Mouse (Mus musculus): ENCODE measurements around the gene Krt25. TPM values are rescaled to one million over a fixed set of nuclear protein-coding genes. Genes with fewer than 3 reads are reported as not detected.

Gene Krt25
- polyA plus RNA-seq, 1 experiment from 2014 or later, result 0.75 TPM

- no peak overlapping the region for H3K4me3 ChIP-seq (replicated peaks; ENCODE audit: low read length)
- ATAC-seq (ENCODE audit: low FRiP score), result no peak
- no peaks in the 10 kb centered on the region for H3K27me3 ChIP-seq (ENCODE audit: control insufficient read depth, insufficient read depth, low read length)
- WGBS, result 46% methylated on average over 13 of the region's 13 CpGs
- DNase-seq (ENCODE audit: low spot score), result no peak
- no peaks in the 10 kb centered on the region for H3K4me1 ChIP-seq (replicated peaks; ENCODE audit: control insufficient read depth, insufficient read depth, low read length)
- no peak overlapping the region for H3K9ac ChIP-seq
- H3K27ac ChIP-seq, result no peak overlapping the region
- no peak overlapping the region for H3K4me2 ChIP-seq (replicated peaks)
- H3K9me3 ChIP-seq (ENCODE audit: control insufficient read depth, low read length), result no peaks in the 10 kb centered on the region
- no peaks in the 10 kb centered on the region for H3K36me3 ChIP-seq (replicated peaks; ENCODE audit: control insufficient read depth, insufficient read depth)
Observed at GRCm38 (mm10) chr11:99333426-99333825, 10.7 kb upstream of the Krt25 start.

- H3K36me3 ChIP-seq (replicated peaks; ENCODE audit: control insufficient read depth, insufficient read depth), result no peaks in the 10 kb centered on the region
- no peaks in the 10 kb centered on the region for H3K4me1 ChIP-seq (replicated peaks; ENCODE audit: control insufficient read depth, insufficient read depth, low read length)
- DNase-seq (ENCODE audit: low spot score) (no peak), ATAC-seq (ENCODE audit: low FRiP score) (no peak)
- H3K9me3 ChIP-seq (ENCODE audit: control insufficient read depth, low read length), result no peaks in the 10 kb centered on the region
- no peak overlapping the region for H3K27ac ChIP-seq
- H3K9ac ChIP-seq, result no peak overlapping the region
- 58% methylated on average over 2 of the region's 2 CpGs for WGBS
- no peak overlapping the region for H3K4me3 ChIP-seq (replicated peaks; ENCODE audit: low read length)
- no peaks in the 10 kb centered on the region for H3K27me3 ChIP-seq (ENCODE audit: control insufficient read depth, insufficient read depth, low read length)
- H3K4me2 ChIP-seq (replicated peaks), result no peak overlapping the region
Observed at GRCm38 (mm10) chr11:99329655-99330054, 6.9 kb upstream of the Krt25 start.

- WGBS, result 93% methylated on average over 14 of the region's 14 CpGs
Observed at GRCm38 (mm10) chr11:99321094-99321493, 1.7 kb downstream of the Krt25 start.

GRCm38 (mm10) chr11:99319127-99319526 is 3.6 kb downstream of the Krt25 start:
- 75% methylated on average over 9 of the region's 9 CpGs for WGBS
- no peak for ATAC-seq (ENCODE audit: low FRiP score)

More at GRCm38 (mm10) chr11:99321094-99321493, 1.7 kb downstream of the Krt25 start:
- no peaks in the 10 kb centered on the region for H3K9me3 ChIP-seq (ENCODE audit: control insufficient read depth, low read length)
- DNase-seq (ENCODE audit: low spot score), result no peak
- H3K36me3 ChIP-seq (replicated peaks; ENCODE audit: control insufficient read depth, insufficient read depth), result no peaks in the 10 kb centered on the region
- no peak overlapping the region for H3K9ac ChIP-seq
- no peak overlapping the region for H3K4me2 ChIP-seq (replicated peaks)
- no peaks in the 10 kb centered on the region for H3K27me3 ChIP-seq (ENCODE audit: control insufficient read depth, insufficient read depth, low read length)
- no peak for ATAC-seq (ENCODE audit: low FRiP score)
- H3K27ac ChIP-seq, result no peak overlapping the region
- peaks cover 6% of the 10 kb centered on the region; the same call in 1 of the 2 replicates for H3K4me1 ChIP-seq (replicated peaks; ENCODE audit: control insufficient read depth, insufficient read depth, low read length)
- no peak overlapping the region for H3K4me3 ChIP-seq (replicated peaks; ENCODE audit: low read length)

GRCm38 (mm10) chr11:99316543-99316942 is 6.2 kb downstream of the Krt25 start:
- ATAC-seq (ENCODE audit: low FRiP score) (no peak), DNase-seq (ENCODE audit: low spot score) (no peak)
- Histone ChIP-seq H3K9me3 (ENCODE audit: control insufficient read depth, low read length) (no peaks in the 10 kb centered on the region), H3K36me3 (replicated peaks; ENCODE audit: control insufficient read depth, insufficient read depth) (no peaks in the 10 kb centered on the region), H3K27me3 (ENCODE audit: control insufficient read depth, insufficient read depth, low read length) (no peaks in the 10 kb centered on the region), H3K4me3 (replicated peaks; ENCODE audit: low read length) (no peak overlapping the region), H3K4me2 (replicated peaks) (no peak overlapping the region), H3K27ac (0 out of 2 replicates have a peak overlapping the region, but pooled peaks have one; percentile 14), H3K9ac (no peak overlapping the region), H3K4me1 (replicated peaks; ENCODE audit: control insufficient read depth, insufficient read depth, low read length) (peaks cover 6% of the 10 kb centered on the region; the same call in 1 of the 2 replicates)
- 38% methylated on average over 8 of the region's 8 CpGs for WGBS

More at GRCm38 (mm10) chr11:99319127-99319526, 3.6 kb downstream of the Krt25 start:
- Histone ChIP-seq H3K27me3 (ENCODE audit: control insufficient read depth, insufficient read depth, low read length) (no peaks in the 10 kb centered on the region), H3K4me3 (replicated peaks; ENCODE audit: low read length) (no peak overlapping the region), H3K36me3 (replicated peaks; ENCODE audit: control insufficient read depth, insufficient read depth) (no peaks in the 10 kb centered on the region), H3K4me1 (replicated peaks; ENCODE audit: control insufficient read depth, insufficient read depth, low read length) (peaks cover 6% of the 10 kb centered on the region; the same call in 1 of the 2 replicates), H3K4me2 (replicated peaks) (no peak overlapping the region), H3K9ac (no peak overlapping the region), H3K27ac (no peak overlapping the region), H3K9me3 (ENCODE audit: control insufficient read depth, low read length) (no peaks in the 10 kb centered on the region)
- DNase-seq (ENCODE audit: low spot score), result no peak

- H3K4me2 ChIP-seq (replicated peaks), result no peak overlapping the region
- no peaks in the 10 kb centered on the region for H3K36me3 ChIP-seq (replicated peaks; ENCODE audit: control insufficient read depth, insufficient read depth)
- H3K4me1 ChIP-seq (replicated peaks; ENCODE audit: control insufficient read depth, insufficient read depth, low read length), result peaks cover 6% of the 10 kb centered on the region; the same call in 1 of the 2 replicates
- no peak overlapping the region for H3K9ac ChIP-seq
- H3K27ac ChIP-seq, result no peak overlapping the region
- ATAC-seq (ENCODE audit: low FRiP score) (no peak), DNase-seq (ENCODE audit: low spot score) (no peak)
- H3K27me3 ChIP-seq (ENCODE audit: control insufficient read depth, insufficient read depth, low read length), result no peaks in the 10 kb centered on the region
- no peak overlapping the region for H3K4me3 ChIP-seq (replicated peaks; ENCODE audit: low read length)
- no peaks in the 10 kb centered on the region for H3K9me3 ChIP-seq (ENCODE audit: control insufficient read depth, low read length)
- 84% methylated on average over 2 of the region's 2 CpGs for WGBS
Observed at GRCm38 (mm10) chr11:99314594-99314993, 8.2 kb downstream of the Krt25 start.

- H3K4me1 ChIP-seq (replicated peaks; ENCODE audit: control insufficient read depth, insufficient read depth, low read length), result no peaks in the 10 kb centered on the region
- H3K27ac ChIP-seq, result no peak overlapping the region
- H3K4me3 ChIP-seq (replicated peaks; ENCODE audit: low read length), result no peak overlapping the region
- DNase-seq (ENCODE audit: low spot score) (peak; percentile 73), ATAC-seq (ENCODE audit: low FRiP score) (no peak)
- no peaks in the 10 kb centered on the region for H3K36me3 ChIP-seq (replicated peaks; ENCODE audit: control insufficient read depth, insufficient read depth)
- H3K27me3 ChIP-seq (ENCODE audit: control insufficient read depth, insufficient read depth, low read length), result no peaks in the 10 kb centered on the region
- H3K9me3 ChIP-seq (ENCODE audit: control insufficient read depth, low read length), result no peaks in the 10 kb centered on the region
- H3K4me2 ChIP-seq (replicated peaks), result no peak overlapping the region
- H3K9ac ChIP-seq, result no peak overlapping the region
- 75% methylated on average over 1 of the region's 1 CpGs for WGBS
Observed at GRCm38 (mm10) chr11:99310882-99311281, 11.9 kb downstream of the Krt25 start.

- no peaks in the 10 kb centered on the region for H3K36me3 ChIP-seq (replicated peaks; ENCODE audit: control insufficient read depth, insufficient read depth)
- no peak for ATAC-seq (ENCODE audit: low FRiP score)
- no peaks in the 10 kb centered on the region for H3K9me3 ChIP-seq (ENCODE audit: control insufficient read depth, low read length)
- H3K9ac ChIP-seq, result no peak overlapping the region
- no peaks in the 10 kb centered on the region for H3K4me1 ChIP-seq (replicated peaks; ENCODE audit: control insufficient read depth, insufficient read depth, low read length)
- WGBS, result 22% methylated on average over 2 of the region's 2 CpGs
- DNase-seq (ENCODE audit: low spot score), result peak; percentile 76
- H3K4me3 ChIP-seq (replicated peaks; ENCODE audit: low read length), result no peak overlapping the region
- no peak overlapping the region for H3K27ac ChIP-seq
- H3K27me3 ChIP-seq (ENCODE audit: control insufficient read depth, insufficient read depth, low read length), result no peaks in the 10 kb centered on the region
- H3K4me2 ChIP-seq (replicated peaks), result no peak overlapping the region
Observed at GRCm38 (mm10) chr11:99307579-99307978, 15.2 kb downstream of the Krt25 start.

GRCm38 (mm10) chr11:99295039-99295438 is 27.7 kb downstream of the Krt25 start:
- Histone ChIP-seq H3K27ac (no peak overlapping the region), H3K4me1 (replicated peaks; ENCODE audit: control insufficient read depth, insufficient read depth, low read length) (no peaks in the 10 kb centered on the region), H3K36me3 (replicated peaks; ENCODE audit: control insufficient read depth, insufficient read depth) (no peaks in the 10 kb centered on the region), H3K9me3 (ENCODE audit: control insufficient read depth, low read length) (no peaks in the 10 kb centered on the region), H3K4me3 (replicated peaks; ENCODE audit: low read length) (no peak overlapping the region), H3K4me2 (replicated peaks) (no peak overlapping the region), H3K9ac (no peak overlapping the region), H3K27me3 (ENCODE audit: control insufficient read depth, insufficient read depth, low read length) (no peaks in the 10 kb centered on the region)
- WGBS, result 68% methylated on average over 5 of the region's 5 CpGs
- DNase-seq (ENCODE audit: low spot score), result peak; percentile 46
- no peak for ATAC-seq (ENCODE audit: low FRiP score)

- Histone ChIP-seq H3K9ac (no peak overlapping the region), H3K9me3 (ENCODE audit: control insufficient read depth, low read length) (no peaks in the 10 kb centered on the region), H3K4me1 (replicated peaks; ENCODE audit: control insufficient read depth, insufficient read depth, low read length) (no peaks in the 10 kb centered on the region), H3K4me3 (replicated peaks; ENCODE audit: low read length) (no peak overlapping the region), H3K36me3 (replicated peaks; ENCODE audit: control insufficient read depth, insufficient read depth) (no peaks in the 10 kb centered on the region), H3K27me3 (ENCODE audit: control insufficient read depth, insufficient read depth, low read length) (no peaks in the 10 kb centered on the region), H3K4me2 (replicated peaks) (no peak overlapping the region), H3K27ac (no peak overlapping the region)
- ATAC-seq (ENCODE audit: low FRiP score) (no peak), DNase-seq (ENCODE audit: low spot score) (peak; percentile 29)
- WGBS, result 67% methylated on average over 5 of the region's 5 CpGs
Observed at GRCm38 (mm10) chr11:99292846-99293245, 29.9 kb downstream of the Krt25 start.

Data from hindbrain, embryonic 14.5 days (tissue).